Mouse (Mus musculus) Muller cell, postnatal 12 days (primary cell): ENCODE measurements at regions not wholly inside any gene's neighbourhood (a gene's known extent, or its start where the extent isn't known, plus 50 kb on each side); places are given as distances from the start of the nearest gene placed in this dataset.
A peak's percentile ranks its signal among the peaks of the same experiment; 100 is the strongest.

ENCODE experiments used
- DNase-seq: peaks from one replicate; pipeline ENCODE4 v3.0.0-alpha.2; 2015; ENCODE audit errors: inconsistent ontology term

GRCm38 (mm10) chr11:38224300-38224699, 988.5 kb upstream of the Tenm2 start:
- no peak for DNase-seq

DNA sequence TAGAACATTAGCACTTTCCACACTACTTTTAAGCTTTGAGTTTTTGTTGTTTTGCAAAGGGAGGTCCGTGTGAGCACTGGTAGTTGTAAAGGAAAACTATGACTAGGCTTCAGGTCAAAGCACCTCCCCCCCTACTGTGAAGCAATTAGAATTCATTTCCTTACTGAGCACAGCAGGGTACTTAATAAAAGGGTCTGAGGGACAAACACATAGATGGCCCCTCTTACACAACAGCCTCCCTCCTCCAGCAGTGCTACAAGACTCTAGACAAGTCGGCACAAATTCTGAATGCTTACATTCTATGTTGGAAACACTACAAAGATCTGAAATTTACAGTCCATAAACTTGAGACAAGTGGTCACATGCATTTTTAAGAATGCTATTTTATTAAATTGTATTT, 967.6 kb upstream of the Tenm2 start:
- no peak for DNase-seq

- no peak for DNase-seq
These were observed 965.5 kb upstream of the Tenm2 start for GRCm38 (mm10) chr11:38201136-38201741.

- DNase-seq = no peak
These were observed 958.0 kb upstream of the Tenm2 start for GRCm38 (mm10) chr11:38193719-38194118.

DNA sequence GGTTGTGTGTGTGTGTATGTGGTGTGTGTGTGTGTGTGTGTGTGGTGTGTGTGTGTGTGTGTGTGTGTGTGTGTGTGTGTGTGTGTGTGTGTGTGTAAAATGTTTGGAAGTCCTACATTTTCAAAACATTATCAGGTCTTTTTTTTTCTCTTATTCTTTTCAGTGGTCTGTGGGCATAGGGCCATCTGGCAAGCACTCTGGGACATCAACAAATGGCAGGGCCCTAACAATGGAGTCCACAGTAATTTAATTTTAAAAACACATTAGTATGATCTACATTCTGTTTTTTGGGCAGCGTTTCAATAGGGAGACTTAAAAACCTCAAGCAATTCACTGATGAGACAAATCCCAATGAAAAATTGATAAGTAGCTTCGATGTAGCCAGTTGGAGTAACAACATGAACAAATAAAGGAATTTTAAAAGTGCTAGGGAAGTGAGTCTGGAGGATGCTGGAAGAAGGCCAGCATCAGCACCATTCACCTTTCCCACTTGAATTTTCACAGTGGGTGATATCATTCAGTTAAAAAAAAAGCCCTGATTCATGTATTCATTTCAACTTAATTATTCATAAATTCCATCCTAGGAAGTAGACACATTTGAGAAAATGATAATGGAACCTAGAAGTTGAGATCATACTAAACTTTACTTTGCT, 956.3 kb upstream of the Tenm2 start:
- peak; percentile 17 for DNase-seq

DNA sequence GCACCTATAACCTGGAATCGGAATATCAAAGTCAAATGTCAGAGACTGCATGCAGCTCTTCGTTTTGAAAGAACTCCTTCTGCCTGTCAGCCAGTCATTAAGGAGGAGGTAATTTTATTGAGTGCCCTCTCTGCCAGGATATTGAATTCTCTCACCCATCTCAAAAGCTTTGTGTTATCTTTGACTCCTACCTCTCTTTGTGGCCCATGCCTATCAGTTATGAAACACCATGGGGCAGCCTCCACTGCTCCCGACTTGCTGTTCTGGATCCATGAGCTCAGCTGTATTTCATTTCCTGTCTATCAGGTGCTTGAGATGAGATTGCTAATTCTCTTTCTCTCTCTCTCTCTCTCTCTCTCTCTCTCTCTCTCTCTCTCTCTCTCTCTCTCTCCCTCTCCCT, 955.7 kb upstream of the Tenm2 start:
- DNase-seq = no peak

GRCm38 (mm10) chr11:38170721-38171120, 935.0 kb upstream of the Tenm2 start:
- peak; percentile 89 for DNase-seq

DNA sequence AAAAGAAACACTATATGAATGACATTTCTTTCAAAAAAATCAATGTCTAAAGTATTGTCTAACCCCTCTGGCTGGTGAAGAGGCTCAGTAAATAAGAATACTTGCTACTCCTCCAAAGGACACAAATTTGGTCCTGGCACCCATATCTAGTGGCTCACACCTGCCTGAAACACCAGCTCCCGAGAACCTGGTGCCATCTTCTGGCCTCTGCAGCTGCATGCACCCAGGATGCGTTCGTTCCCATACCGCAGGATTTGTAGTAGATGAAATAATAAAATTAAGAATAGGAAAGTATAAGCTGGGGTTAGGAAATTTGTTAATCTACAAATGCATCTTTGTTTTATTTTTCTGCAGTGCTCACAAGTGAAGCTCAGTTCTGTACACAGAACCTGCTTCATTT, 922.5 kb upstream of the Tenm2 start:
- no peak for DNase-seq

DNA sequence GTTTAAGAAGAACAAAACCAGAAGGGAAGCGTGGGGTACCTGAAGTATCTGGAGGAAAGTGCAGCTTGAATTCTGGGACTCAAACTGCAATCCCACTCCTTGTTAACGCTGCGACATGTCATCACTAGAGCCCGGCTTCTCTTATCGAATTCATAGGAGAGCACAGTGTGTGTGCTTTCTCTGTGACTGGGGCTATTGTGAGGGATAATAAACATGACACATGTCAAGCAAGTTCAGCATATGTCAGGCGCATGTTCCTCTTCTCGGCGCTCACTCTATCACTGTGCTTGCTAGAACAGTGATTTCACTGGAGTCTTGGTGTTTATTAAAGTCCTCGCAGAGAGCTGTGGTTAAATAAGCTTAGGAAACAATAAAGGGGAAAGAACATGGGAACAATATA, 921.2 kb upstream of the Tenm2 start:
- DNase-seq = no peak

DNA sequence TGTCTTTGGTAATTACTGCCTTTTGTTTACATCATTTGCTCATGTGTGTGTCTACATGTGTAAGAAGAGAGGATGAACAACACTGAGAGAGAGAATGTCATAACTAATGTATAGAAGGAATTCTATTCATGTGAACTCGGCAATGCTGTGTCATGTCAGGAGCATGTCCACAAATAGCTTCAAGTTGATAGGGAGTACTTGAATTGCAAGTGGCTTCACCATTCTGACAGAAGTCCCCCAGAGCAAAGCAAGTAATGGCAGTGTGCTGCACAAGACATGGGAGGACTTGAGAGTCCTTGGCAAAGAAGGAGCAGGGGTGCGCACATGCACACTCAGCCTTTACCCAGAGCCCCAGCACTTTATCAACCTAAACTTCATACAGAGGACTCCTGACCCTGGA, 919.9 kb upstream of the Tenm2 start:
- DNase-seq = no peak

GRCm38 (mm10) chr11:38143436-38143835, 907.7 kb upstream of the Tenm2 start:
- no peak for DNase-seq

GRCm38 (mm10) chr11:38128851-38129250, 893.1 kb upstream of the Tenm2 start:
- peak; percentile 68 for DNase-seq

DNA sequence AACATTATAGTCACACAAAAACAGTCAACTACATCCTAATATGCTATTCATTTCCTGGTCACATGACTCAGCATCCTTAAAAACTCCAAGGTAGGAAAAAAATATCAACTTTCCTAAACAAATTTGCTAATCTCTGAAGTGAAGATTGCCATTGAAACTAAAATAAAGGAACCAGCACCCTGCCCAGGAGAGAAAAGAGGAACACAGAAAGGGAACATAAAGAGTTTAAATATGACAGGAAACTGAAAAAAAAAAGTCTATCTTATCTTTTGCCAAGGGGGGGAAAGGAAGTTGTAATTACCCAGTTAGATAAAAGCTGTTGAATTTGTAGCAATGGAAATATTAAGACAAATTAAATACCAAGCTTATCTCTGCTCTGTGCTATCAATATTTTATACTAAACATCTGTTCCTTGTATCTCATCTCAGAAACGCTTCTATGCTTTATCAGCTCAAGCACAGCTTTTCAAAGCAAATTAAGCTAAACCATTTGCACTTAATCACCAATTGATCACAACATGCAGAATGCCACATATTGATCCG, 888.1 kb upstream of the Tenm2 start:
- DNase-seq = no peak

DNA sequence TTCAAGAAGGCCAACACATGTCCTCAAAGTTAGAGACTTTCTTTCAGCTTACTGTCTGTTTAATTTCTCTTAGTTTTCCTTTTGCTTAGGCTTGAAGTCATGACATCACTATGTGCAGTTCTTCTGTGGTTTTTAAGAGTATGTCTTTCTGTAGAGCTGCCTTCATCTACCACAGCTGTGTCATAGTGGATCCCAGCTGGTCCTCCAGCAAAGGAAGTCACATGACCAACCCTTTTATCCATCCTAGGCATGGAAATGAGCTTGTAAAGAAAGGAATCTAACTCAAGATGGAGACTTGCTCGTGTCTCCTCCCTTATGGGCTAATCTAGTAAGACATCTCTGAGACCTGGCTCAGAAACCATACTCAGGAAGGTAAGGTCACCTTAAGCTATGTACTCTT, 886.7 kb upstream of the Tenm2 start:
- no peak for DNase-seq

GRCm38 (mm10) chr11:38121051-38121616, 885.4 kb upstream of the Tenm2 start:
- DNase-seq = no peak

DNA sequence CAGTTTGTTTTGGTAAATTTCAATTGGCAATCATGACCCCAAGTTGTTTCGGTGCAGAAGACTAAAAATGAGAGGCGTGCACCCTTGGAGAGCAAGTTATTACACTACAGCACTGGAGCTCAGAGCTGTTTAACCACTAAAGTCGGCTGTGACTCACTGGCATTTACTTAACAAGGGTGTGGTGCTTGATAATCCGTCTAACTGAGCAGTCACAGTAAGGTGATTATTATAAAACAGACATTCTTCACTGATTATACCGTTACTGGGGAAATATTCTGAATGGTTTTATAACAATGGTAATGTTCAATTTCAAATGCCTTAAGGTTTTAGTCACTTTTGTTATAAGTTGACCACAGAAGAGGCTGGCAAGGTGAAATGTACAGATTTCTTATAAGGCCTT, 882.0 kb upstream of the Tenm2 start:
- peak; percentile 64 for DNase-seq

- peak; percentile 72 for DNase-seq
These were observed 856.4 kb upstream of the Tenm2 start for GRCm38 (mm10) chr11:38092202-38092601.

DNA sequence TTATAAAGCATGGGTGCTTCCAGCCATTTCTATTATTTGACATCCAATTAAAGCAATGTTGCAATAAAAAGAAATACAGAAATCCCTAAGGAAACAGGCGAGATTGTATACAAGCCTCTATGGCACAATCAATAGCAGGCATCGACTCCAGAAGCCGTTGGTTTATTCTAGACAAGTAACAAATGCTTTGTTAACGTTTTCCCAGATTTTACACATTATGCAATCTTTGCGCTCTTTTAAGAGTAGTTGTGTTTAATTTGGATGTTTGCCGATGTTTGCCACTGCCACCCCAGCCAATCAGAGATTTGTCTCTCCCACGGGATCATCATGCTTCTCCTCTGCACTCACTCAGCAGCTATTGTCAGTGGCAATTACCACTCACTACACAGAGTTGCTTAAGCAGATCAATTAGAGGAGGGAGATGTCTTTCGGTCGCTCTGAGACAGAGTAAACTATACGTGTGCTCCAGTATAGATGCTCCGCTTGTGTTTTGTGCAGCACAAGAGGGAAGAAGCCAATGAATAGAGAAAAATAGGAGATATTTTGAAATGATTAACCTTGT, 839.5 kb upstream of the Tenm2 start:
- DNase-seq = no peak

DNA sequence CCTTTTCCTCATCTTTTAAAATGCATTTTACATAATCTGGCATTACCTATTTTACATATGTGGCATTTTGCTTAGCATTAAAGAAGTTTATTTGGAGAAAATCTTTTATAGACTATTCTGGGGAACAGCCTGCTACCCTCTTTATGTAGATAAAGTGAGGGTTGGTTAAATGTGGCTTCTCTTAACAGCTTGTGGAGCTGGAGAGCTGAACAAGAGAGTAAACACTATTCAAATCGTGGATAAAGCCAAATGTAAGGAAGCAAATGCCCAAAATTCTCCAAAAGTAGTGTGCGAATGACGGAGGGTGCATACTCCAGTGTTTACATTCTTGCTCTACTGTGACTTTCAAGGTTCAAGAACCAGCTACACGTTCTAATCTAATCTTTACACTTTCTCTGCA, 833.9 kb upstream of the Tenm2 start:
- DNase-seq = no peak

GRCm38 (mm10) chr11:38067682-38068081, 831.9 kb upstream of the Tenm2 start:
- DNase-seq = peak; percentile 58

GRCm38 (mm10) chr11:38066091-38066490, 830.3 kb upstream of the Tenm2 start:
- no peak for DNase-seq

DNA sequence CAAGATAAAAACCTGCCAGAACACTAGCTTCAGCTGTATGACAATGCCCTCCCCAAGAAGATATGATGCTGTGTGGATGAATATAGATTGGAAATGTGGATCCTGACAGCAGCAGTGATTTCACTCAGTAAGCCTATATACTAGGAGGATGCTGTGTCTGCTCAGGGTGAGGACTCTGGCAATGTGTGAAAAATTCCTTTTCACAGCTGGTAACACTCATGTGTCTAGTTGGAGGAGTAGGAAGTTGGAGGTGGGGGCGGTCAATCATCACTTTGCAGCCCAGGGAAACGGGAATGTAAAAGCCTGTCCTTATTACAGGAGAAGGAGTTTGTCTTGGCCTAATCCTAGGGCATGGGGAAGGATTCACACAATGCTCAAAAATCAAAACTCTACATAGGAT, 824.3 kb upstream of the Tenm2 start:
- DNase-seq = no peak

GRCm38 (mm10) chr11:38058896-38059295, 823.1 kb upstream of the Tenm2 start:
- no peak for DNase-seq
